Mouse (Mus musculus): Measurements from ENCODE around the gene Taf3.

Taf3 gene

DNA sequence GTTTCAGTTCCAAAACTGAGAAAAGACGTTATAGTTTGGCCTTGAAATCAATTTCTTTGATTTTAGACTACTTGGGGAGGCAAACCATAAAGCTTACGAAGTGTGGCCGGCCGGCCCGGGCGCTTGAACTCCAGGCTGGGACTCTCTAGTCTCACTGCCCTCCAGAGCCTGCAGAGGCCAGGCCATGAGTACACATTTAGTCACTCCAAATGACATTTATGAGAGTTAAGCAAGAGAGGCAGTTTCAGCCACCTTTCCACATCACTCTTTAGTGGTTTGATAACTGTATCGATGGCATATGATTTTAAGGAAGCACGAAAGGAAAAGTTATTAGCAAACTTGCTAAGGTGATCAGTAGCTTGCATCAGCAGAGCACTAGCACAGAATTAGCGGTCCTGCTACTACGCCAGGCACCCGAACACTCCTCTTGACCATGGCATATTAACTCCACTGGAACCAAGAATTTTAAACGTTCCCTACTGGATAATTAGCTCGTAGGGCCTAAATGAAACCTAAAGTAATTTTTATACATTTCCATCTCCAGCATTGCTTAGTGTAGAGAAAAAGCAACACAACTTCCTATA is 38.6 kb downstream of the Taf3 start:
- no peak for DNase-seq

DNA sequence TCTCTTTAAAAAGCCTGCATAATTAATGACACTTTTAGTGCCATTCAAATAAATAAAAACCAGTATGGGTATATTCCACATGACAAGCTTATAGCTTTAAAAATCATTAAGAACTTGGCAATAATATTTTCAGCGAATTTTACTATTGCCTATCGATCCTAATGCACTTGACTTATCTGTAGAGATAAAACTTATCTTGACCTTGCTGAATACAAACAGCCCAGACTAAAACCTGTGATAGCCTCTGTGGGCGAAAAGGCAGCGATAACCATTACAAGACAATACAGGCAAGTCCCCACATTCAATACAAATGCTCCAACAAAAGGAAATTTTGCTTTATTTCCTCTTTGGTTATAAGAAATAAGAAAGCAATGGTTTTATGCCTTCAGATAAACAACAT is 39.8 kb downstream of the Taf3 start:
- no peak for DNase-seq

- no peak for DNase-seq
Measured at GRCm38 (mm10) chr2:10004960-10005621, 43.3 kb downstream of the Taf3 start.

DNA sequence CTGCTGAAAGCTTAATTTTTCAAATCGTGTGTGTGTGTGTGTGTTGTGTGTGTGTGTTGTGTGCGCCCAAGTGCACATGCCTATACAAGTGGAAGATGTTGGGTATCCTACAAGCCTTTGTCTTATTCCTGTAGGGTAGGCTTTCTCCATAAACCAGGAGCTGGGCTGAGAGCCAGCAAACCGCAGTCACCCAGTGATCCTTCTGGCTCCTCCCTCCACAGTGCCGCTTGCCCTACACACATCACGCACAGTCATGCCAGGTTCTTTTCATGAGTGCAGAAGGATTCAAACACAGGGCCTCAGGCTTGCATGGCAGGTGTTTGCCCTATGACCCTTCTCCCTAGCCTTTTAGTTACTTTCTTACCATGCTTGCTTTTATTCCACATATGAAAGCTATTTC is 45.0 kb downstream of the Taf3 start:
- DNase-seq = no peak

GRCm38 (mm10) chr2:10001591-10001990 is 46.8 kb downstream of the Taf3 start:
- peak; percentile 14 for DNase-seq

GRCm38 (mm10) chr2:9997535-9997934 is 50.9 kb downstream of the Taf3 start:
- DNase-seq = no peak

- no peak for DNase-seq
Measured at GRCm38 (mm10) chr2:9996111-9996510, 52.3 kb downstream of the Taf3 start.

DNA sequence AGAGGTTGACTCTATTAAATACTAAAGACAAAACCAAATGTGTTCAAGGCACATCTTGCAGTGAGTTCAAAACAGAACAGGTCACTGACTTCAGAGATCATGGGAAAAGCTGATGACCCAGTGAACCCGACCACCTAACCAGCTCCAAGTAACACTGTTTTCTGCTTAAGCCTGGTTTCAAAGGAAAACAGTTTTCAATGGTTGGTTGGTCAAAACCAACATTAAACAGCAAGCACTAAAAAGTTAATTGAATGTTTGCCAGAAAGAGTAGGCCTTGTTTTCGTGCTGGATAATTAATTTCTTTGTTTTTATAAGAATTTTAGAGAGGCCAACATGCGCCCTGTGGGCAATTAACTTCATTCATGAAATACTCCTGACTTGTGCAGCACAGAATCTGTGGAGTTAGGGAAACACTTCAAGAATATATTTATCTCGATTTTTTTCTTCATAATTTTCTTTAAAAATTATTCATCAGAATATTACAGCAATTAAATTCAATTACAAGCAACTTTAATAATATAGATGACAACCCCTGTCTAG is 57.6 kb downstream of the Taf3 start:
- DNase-seq = no peak

DNA sequence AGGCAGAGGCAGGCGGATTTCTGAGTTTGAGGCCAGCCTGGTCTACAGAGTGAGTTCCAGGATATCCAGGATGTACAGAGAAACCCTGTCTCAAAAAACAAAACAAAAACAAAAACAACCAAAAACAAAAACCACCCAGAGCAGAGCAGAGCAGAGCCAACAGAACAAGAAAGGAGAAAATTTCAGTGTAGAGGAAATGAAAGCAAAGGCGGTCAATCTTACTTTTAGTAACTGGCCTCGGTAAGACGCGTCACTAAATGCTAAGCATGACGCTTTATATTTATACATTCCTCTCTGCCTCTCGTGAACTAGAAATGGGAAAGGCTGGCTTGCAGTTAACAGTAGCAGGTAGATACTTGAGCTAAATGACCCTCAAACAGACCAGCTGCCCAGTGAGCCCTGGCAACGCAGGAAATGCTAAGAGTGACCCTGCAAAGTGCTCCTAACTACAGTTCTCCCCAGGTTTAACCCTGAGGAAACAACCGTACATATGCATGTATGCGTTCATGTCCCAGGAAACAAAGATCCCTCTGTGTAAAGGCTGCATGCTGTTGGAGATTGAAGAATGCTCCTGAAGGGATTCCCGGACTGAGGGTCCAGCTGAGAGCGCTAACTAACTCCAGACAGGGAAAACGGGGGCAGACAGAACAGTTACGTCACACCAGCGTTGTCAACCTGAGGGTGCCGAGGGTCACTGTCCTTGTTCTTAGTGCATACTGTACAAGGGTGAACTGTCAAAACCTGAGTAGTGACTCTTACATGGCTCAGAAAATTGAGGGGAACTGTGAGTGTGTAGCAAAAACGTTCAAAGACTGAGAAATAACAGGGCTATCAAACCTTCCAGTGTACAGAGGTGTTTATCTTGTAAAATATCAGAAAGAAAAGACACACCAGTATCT is 58.5 kb downstream of the Taf3 start:
- no peak for DNase-seq

- DNase-seq = no peak
Measured at GRCm38 (mm10) chr2:9988290-9988689, 60.1 kb downstream of the Taf3 start.

DNA sequence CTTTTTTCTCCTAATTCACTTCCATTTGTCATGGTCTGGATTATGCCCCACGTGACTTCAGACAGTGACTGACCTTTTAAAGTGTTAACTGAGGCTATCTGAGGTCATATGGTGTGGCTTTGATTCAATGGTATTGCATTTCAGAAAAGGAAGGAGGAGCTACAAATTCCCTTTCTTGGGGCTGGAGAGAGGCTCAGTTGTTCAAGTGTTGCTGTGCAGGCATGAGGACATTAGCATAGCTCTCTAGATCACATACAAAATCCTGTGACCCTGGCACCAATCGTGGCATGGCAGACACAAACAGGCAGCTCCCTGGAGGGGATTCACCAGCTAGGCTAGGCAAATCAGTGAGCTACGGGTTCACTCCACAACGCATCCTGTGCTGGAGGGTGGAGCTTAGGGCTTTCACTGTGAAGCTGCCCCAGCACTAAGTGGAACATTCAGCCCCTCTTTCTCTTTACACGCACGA is 62.4 kb downstream of the Taf3 start:
- DNase-seq = no peak

- no peak for DNase-seq
Measured at GRCm38 (mm10) chr2:9982446-9982845, 66.0 kb downstream of the Taf3 start.

- no peak for DNase-seq
Measured at GRCm38 (mm10) chr2:9971927-9972326, 76.5 kb downstream of the Taf3 start.

DNA sequence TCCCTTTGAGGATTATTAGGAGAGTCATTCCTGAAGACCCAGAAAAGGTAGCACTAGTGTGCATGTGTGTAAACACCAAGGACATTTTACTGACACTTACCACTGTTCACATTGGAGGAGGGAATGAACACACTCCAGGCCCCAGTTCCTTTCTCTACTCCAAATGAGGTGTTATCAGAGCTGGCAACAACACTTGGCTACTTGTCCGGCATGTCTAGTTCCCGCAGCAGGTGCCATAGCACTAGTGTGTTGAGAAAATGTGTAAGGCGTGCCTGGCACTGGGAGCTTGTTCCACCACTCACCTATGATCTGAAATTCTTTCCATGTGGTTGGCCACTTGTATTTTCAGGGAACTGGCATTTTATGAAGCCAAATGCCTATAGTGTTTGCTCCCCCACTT is 77.8 kb downstream of the Taf3 start:
- no peak for DNase-seq

- DNase-seq = no peak
Measured at GRCm38 (mm10) chr2:9970178-9970577, 78.2 kb downstream of the Taf3 start.

DNA sequence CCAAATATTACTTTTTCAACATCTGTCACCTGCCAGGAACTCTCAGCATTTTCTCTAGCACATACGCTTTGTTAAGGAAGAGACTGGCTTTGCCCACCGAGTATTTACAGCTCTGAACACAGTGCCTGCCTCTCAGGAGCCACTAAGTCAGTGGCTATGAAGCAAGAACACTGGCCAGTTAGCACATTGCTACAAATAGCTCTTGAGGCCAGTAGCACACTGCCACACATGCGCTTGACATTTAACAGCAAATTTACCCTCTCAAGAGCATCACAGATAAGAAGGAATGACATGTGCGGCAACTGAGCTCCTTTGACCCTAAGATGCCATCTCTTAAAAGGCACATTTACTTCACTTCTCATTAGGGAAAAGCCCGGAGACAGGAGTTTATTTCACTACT is 78.7 kb downstream of the Taf3 start:
- no peak for DNase-seq

DNA sequence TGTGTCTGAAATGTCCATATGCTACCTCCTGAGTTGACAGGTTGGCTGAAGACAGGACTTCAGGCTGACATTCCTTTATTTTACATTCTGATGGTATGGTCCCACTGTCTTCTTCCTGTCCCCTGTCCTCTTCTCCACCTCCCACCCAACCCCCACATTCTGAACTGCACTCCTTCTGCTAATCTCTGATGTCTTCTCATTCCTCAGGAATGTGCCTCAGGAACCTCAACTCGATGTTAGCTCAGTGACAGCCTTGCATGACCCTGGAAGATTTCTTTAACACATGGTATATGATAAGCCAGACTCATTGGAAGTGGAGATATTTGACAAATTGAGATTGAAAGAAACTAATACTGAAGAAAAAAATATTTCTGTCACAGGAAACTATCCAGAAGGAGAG is 81.8 kb downstream of the Taf3 start:
- DNase-seq = no peak

- no peak for DNase-seq
Measured at GRCm38 (mm10) chr2:9965608-9966007, 82.8 kb downstream of the Taf3 start.

GRCm38 (mm10) chr2:9962871-9963270 is 85.5 kb downstream of the Taf3 start:
- DNase-seq = no peak

- DNase-seq = no peak
Measured at GRCm38 (mm10) chr2:9961708-9962107, 86.7 kb downstream of the Taf3 start.

DNA sequence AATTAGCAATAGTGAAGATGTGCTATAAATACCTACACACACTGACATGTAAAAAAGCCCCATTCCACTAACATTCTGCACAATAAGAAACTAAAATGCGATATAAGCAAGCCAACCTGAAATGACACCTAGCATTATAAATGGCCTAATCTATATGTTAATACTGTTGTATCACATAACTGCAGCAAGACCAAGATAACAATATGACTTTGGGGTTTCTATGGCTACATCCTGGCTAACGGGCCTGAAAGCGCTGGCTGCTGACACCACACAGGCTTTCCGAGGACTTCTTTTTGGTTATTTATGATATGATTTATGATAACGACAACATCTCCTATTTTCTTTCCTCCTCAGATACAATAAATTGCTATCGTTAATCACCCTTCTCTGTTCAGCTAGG is 90.4 kb downstream of the Taf3 start:
- no peak for DNase-seq

DNA sequence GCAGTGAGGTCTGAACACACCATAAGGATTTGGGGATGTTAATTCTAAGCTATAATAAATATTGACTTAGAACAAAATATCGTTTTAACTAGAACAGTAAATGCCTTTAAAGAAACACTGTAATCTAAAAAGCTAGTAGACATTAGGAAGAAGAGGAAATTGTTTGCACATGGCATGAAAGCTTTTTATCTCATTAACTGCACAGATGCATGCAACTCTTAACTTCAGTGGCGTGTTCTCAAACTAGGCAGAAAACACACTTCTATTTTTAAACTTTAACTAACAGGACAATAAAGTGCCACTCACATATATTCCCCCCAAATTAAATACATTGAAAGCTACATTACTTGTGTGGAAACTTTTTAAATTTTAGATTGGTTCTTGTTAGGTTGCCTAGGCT is 91.8 kb downstream of the Taf3 start:
- DNase-seq = no peak

All from layer of hippocampus, adult 9-11 months (tissue).